Mouse (Mus musculus) left cerebral cortex, postnatal 36 days (tissue): ENCODE data around the gene Gm10413. TPM values are rescaled to one million over a fixed set of nuclear protein-coding genes. Genes with fewer than 3 reads are reported as not detected.
"Not testable (repeated sequence)": the region's sequence is repeated elsewhere in the genome, so short reads cannot be mapped to it uniquely, and the experiment has no call there.

Experiments used
- DNase-seq, 2 experiments: peaks; one replicate each; pipeline ENCODE4 v3.0.0; 2021 to 2022; ENCODE audit warnings: low spot score in 2 of 2, mixed read lengths in 1 of 2
- intact Hi-C: fragments of 180-260 bp; cut with DNase I; formaldehyde crosslinking; loops from one replicate; pipeline ENCODE4 v1.15.1; 2025
- total RNA-seq, 2 experiments: library from RNA; stranded (reverse); gene quantifications; 2 replicates each; pipeline ENCODE4 v1.2.3; 2021

Gene Gm10413
- not detected for total RNA-seq

DNA sequence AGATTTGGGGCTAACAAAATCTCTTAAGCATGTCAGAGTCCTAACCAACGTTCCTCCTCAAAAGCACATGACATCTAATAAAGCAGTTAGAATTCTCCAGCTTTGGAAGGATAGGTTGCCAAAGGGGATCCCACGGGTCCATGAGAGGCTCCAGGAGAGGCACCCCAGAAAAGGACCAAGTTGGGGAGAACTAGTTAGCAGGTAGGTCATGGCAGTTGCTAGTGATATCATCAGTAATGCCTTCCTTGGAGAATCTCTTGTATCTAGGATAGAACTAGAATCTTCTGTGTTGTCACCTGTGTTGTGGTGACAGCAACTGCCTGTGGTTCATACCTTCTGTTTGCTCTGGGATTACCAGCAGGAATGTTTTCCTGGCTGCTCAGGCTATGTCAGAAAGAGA, at the start of gene Gm10413:
Gene Gm10413, plus strand, starts transcription at position 301 of the 400 bp plus-strand sequence.
- intact Hi-C loops, DNase-seq: not testable (repeated sequence)

GRCm38 (mm10) chr14:3412314-3412713, 17.4 kb downstream of the Gm10413 start, which contains the start of gene Gm10409:
Gm10409 (plus strand) TSS chr14:3412614.
- intact Hi-C loops, result not testable (repeated sequence)

GRCm38 (mm10) chr14:3427803-3428202, 32.9 kb downstream of the Gm10413 start, which contains the start of gene Gm3005:
Gm3005 (plus strand) TSS chr14:3428103.
- intact Hi-C loops, DNase-seq: not testable (repeated sequence)

More at GRCm38 (mm10) chr14:3412314-3412713, 17.4 kb downstream of the Gm10413 start, which contains the start of gene Gm10409:
- not testable (repeated sequence) for DNase-seq

GRCm38 (mm10) chr14:3449079-3449478, 54.2 kb downstream of the Gm10413 start, which contains the start of gene Gm10408:
Gm10408 (plus strand) TSS chr14:3449379.
- DNase-seq, intact Hi-C loops: not testable (repeated sequence)

Other genes starting within 250 kb of the Gm10413 start
- not detected for gene Gm5795, start 206.8 kb upstream of the Gm10413 start, total RNA-seq
- 1 to 10 TPM; 5.3 to 5.4 TPM for gene D830030K20Rik, start 186.6 kb upstream of the Gm10413 start, total RNA-seq
- gene Gm2956, start 62.5 kb upstream of the Gm10413 start, total RNA-seq, result under 1 TPM in 1 of 2 experiments, not detected in 1; 0.36 TPM
- 1 to 10 TPM; 1.8 to 2.6 TPM for gene Gm10409, start 17.5 kb downstream of the Gm10413 start, total RNA-seq
- gene Gm3005, start 33.0 kb downstream of the Gm10413 start, total RNA-seq, result not detected
- gene Gm10408, start 54.3 kb downstream of the Gm10413 start, total RNA-seq, result not detected
- not detected for gene Gm3012, start 239.4 kb downstream of the Gm10413 start, total RNA-seq